Mouse (Mus musculus) stomach, postnatal 0 days (tissue): ENCODE data around the gene St8sia2. TPM values are rescaled to one million over a fixed set of nuclear protein-coding genes. Genes with fewer than 3 reads are reported as not detected.
"Not testable (repeated sequence)": the region's sequence is repeated elsewhere in the genome, so short reads cannot be mapped to it uniquely, and the experiment has no call there.

Experiments used
- ATAC-seq: fragments of 200-750 bp; cut with Nextera tagmentation; 2 replicates; pipeline ENCODE4 v1.8.0; 2017; ENCODE audit not compliant: low FRiP score, low TSS enrichment
- DNase-seq: peaks from one replicate; pipeline ENCODE4 v3.0.0-alpha.2; 2016; ENCODE audit warnings: low spot score
- H3K27ac ChIP-seq: fragments of 300-500 bp; sonication (generic); replicated peaks from 2 replicates; pipeline ENCODE4 v1.5.1; 2014; ENCODE audit warnings: mild to moderate bottlenecking, control low read depth
- H3K27me3 ChIP-seq: fragments of 300-500 bp; sonication (generic); 2 replicates; pipeline ENCODE4 v1.6.1; 2014; ENCODE audit warnings: low read length; ENCODE audit not compliant: control insufficient read depth, insufficient read depth
- H3K36me3 ChIP-seq: fragments of 300-500 bp; sonication (generic); 2 replicates; pipeline ENCODE4 v1.6.1; 2014; ENCODE audit warnings: low read length, mixed read lengths; ENCODE audit not compliant: control insufficient read depth, insufficient read depth
- H3K4me1 ChIP-seq: fragments of 300-500 bp; sonication (generic); replicated peaks from 2 replicates; pipeline ENCODE4 v1.6.1; 2014; ENCODE audit warnings: antibody characterized with exemption; ENCODE audit not compliant: control insufficient read depth, insufficient read depth
- H3K4me2 ChIP-seq: fragments of 300-500 bp; sonication (generic); replicated peaks from 2 replicates; pipeline ENCODE4 v1.6.1; 2014; ENCODE audit warnings: low read depth, mild to moderate bottlenecking, control low read depth, moderate library complexity
- H3K4me3 ChIP-seq: fragments of 300-500 bp; sonication (generic); 2 replicates; pipeline ENCODE4 v1.5.1; 2014; ENCODE audit warnings: low read depth, low read length, control low read depth
- H3K9ac ChIP-seq: fragments of 300-500 bp; sonication (generic); 2 replicates; pipeline ENCODE4 v1.6.1; 2014; ENCODE audit warnings: mild to moderate bottlenecking, low read length, control low read depth, mixed read lengths
- H3K9me3 ChIP-seq: fragments of 300-500 bp; sonication (generic); 2 replicates; pipeline ENCODE4 v1.6.1; 2016; ENCODE audit warnings: low read length; ENCODE audit not compliant: control insufficient read depth
- CTCF ChIP-seq: IDR thresholded peaks from 2 replicates; pipeline ENCODE4 v1.5.1; 2016; ENCODE audit warnings: antibody characterized with exemption, low read depth, mild to moderate bottlenecking, moderate library complexity
- EP300 ChIP-seq: optimal IDR thresholded peaks from 2 replicates; pipeline ENCODE3; 2016; ENCODE audit warnings: antibody characterized with exemption
- WGBS: fragments of 180-500 bp; shearing (Covaris S2); extraction: QIAGEN DNeasy Blood & Tissue Kit; methylation state at CpG from one replicate; pipeline ENCODE4 v1.1.7; 2014; 5-methylcytosine and 5-hydroxymethylcytosine counted together
- polyA plus RNA-seq: library from polyadenylated mRNA; unstranded; fragments of >200 nt; fragmentation: Nextera tagmentation; extraction: Ambion mirVana; gene quantifications from 2 replicates; pipeline ENCODE4 v1.2.1, GENCODE M21; 2015

The St8sia2 gene
- polyA plus RNA-seq, 1 experiment from 2014 or later = 1.0 TPM

- no peaks in the 10 kb centered on the region for H3K36me3 ChIP-seq
- WGBS = 26% methylated on average over 1 of the region's 1 CpGs
Measured at GRCm38 (mm10) chr7:74006364-74006763, 7.1 kb downstream of the St8sia2 start.

GRCm38 (mm10) chr7:74000743-74001510 is 12.6 kb downstream of the St8sia2 start:
- Histone ChIP-seq H3K4me3 (no peak overlapping the region), H3K27me3 (no peaks in the 10 kb centered on the region), H3K4me2 (no peak overlapping the region), H3K4me1 (no peaks in the 10 kb centered on the region), H3K27ac (no peak overlapping the region), H3K36me3 (no peaks in the 10 kb centered on the region), H3K9ac (no peak overlapping the region), H3K9me3 (no peaks in the 10 kb centered on the region)
- DNase-seq = no peak
- TF ChIP-seq EP300 = no peak
- no peak for TF ChIP-seq CTCF
- 85% methylated on average over 12 of the region's 12 CpGs for WGBS
- no peak for ATAC-seq

More at GRCm38 (mm10) chr7:74006364-74006763, 7.1 kb downstream of the St8sia2 start:
- H3K27ac ChIP-seq = no peak overlapping the region
- H3K27me3 ChIP-seq = no peaks in the 10 kb centered on the region
- H3K4me2 ChIP-seq = no peak overlapping the region
- no peaks in the 10 kb centered on the region for H3K4me1 ChIP-seq
- TF ChIP-seq EP300 (no peak), CTCF (no peak)
- H3K9me3 ChIP-seq = no peaks in the 10 kb centered on the region
- no peak for DNase-seq
- no peak overlapping the region for H3K9ac ChIP-seq
- H3K4me3 ChIP-seq = no peak overlapping the region
- ATAC-seq = no peak

GRCm38 (mm10) chr7:73989366-73989765 is 24.1 kb downstream of the St8sia2 start:
- H3K27me3 ChIP-seq = no peaks in the 10 kb centered on the region
- H3K36me3 ChIP-seq = no peaks in the 10 kb centered on the region
- H3K9ac ChIP-seq = no peak overlapping the region
- ATAC-seq (no peak), DNase-seq (no peak)
- no peak overlapping the region for H3K27ac ChIP-seq
- H3K4me2 ChIP-seq = no peak overlapping the region
- no peak overlapping the region for H3K4me3 ChIP-seq
- no peaks in the 10 kb centered on the region for H3K9me3 ChIP-seq
- no peaks in the 10 kb centered on the region for H3K4me1 ChIP-seq
- no peak for TF ChIP-seq EP300
- TF ChIP-seq CTCF = no peak
- WGBS = 77% methylated on average over 2 of the region's 2 CpGs

- H3K27ac ChIP-seq, DNase-seq, H3K4me2 ChIP-seq, H3K27me3 ChIP-seq, H3K4me3 ChIP-seq, ATAC-seq, H3K9me3 ChIP-seq, H3K9ac ChIP-seq, H3K4me1 ChIP-seq, H3K36me3 ChIP-seq: not testable (repeated sequence)
- WGBS = 45% methylated on average over 5 of the region's 5 CpGs
Measured at GRCm38 (mm10) chr7:73972157-73972556, 41.3 kb downstream of the St8sia2 start.

- H3K4me3 ChIP-seq = no peak overlapping the region
- H3K27me3 ChIP-seq = no peaks in the 10 kb centered on the region
- H3K27ac ChIP-seq = no peak overlapping the region
- TF ChIP-seq EP300 (no peak), CTCF (no peak)
- no peak overlapping the region for H3K9ac ChIP-seq
- ATAC-seq (no peak), DNase-seq (no peak)
- WGBS = 86% methylated on average over 3 of the region's 3 CpGs
- no peaks in the 10 kb centered on the region for H3K4me1 ChIP-seq
- H3K4me2 ChIP-seq = no peak overlapping the region
- no peaks in the 10 kb centered on the region for H3K9me3 ChIP-seq
- no peaks in the 10 kb centered on the region for H3K36me3 ChIP-seq
Measured at GRCm38 (mm10) chr7:73965164-73965563, 48.3 kb downstream of the St8sia2 start.

GRCm38 (mm10) chr7:73962431-73962830 is 51.1 kb downstream of the St8sia2 start:
- Histone ChIP-seq H3K4me2 (no peak overlapping the region), H3K27me3 (no peaks in the 10 kb centered on the region), H3K4me1 (no peaks in the 10 kb centered on the region), H3K4me3 (no peak overlapping the region), H3K27ac (no peak overlapping the region), H3K9me3 (no peaks in the 10 kb centered on the region), H3K36me3 (no peaks in the 10 kb centered on the region), H3K9ac (no peak overlapping the region)
- WGBS = 87% methylated on average over 5 of the region's 5 CpGs
- TF ChIP-seq CTCF (no peak), EP300 (no peak)
- ATAC-seq = no peak
- no peak for DNase-seq
